Mouse (Mus musculus): ENCODE data around the gene Mecom. TPM values are rescaled to one million over a fixed set of nuclear protein-coding genes. Genes with fewer than 3 reads are reported as not detected.

Mecom gene
- polyA plus RNA-seq, 1 experiment: 1.8 TPM

DNA sequence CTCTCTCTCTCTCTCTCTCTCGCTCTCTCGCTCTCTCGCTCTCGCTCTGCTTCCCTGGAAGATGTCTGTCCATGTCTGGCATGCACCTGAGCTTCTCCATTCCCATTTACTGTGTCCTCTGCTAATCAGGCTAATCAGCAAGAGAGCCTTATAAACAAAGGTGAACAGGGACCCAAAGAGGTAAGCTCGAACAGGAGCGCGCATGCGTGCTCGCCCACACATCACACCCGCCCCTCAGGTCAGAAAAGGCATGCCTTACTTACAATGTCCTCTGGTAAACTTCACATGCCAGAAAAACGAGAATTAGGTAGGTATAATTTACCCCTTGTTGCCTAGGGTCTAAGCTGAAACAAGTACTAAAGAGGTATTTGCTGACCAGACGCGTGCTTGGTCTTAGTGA is 527.8 kb downstream of the Mecom start:
- Histone ChIP-seq H3K4me3 (no peak overlapping the region), H3K27me3 (ENCODE audit: control insufficient read depth, insufficient read depth, insufficient read length) (no peaks in the 10 kb centered on the region), H3ac (ENCODE audit: control insufficient read depth, insufficient read length) (no peak overlapping the region), H3K36me3 (ENCODE audit: control insufficient read depth, insufficient read depth) (no peaks in the 10 kb centered on the region), H3K4me2 (ENCODE audit: low read depth) (no peak overlapping the region), H3K79me2 (ENCODE audit: control insufficient read depth, insufficient read depth) (no peaks in the 10 kb centered on the region)
- TF ChIP-seq POLR2AphosphoS2 (IDR thresholded peaks at IDR 0.05; ENCODE audit: insufficient read length, low read depth) (no peak), TCF3 (IDR thresholded peaks at IDR 0.05; ENCODE audit: insufficient read length, low read depth) (no peak), TCF12 (IDR thresholded peaks at IDR 0.05; ENCODE audit: insufficient read depth, poor library complexity, severe bottlenecking) (no peak), E2F4 (IDR thresholded peaks at IDR 0.05; ENCODE audit: insufficient read depth) (no peak), MAX (IDR thresholded peaks at IDR 0.05; ENCODE audit: low read depth) (no peak), POLR2A (IDR thresholded peaks at IDR 0.05; ENCODE audit: insufficient read length, low read depth) (no peak)

DNA sequence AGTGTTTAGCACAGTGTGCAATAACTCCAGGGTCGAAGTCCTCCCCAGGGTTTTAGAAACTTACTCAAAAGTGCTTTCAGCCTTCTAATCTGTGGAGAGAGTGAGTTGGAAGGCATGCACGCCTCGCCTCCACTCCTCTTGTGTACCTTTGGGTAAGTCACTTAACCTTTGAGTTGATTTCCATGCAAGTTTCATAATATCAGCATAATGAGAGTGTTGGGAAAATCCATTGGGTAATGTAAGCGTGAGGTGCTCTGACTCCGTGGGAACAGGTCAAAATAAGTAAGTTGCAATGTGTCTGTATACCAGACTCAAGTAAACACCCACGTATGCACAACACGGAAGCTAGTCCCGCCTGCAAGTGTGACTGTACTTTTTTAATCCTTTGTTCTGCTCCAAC is 528.4 kb downstream of the Mecom start:
- no peak for TF ChIP-seq MAX (IDR thresholded peaks at IDR 0.05; ENCODE audit: low read depth)
- no peak for TF ChIP-seq MYOD1 (IDR thresholded peaks at IDR 0.05; ENCODE audit: control insufficient read depth in 1 of 3, insufficient read length in 2 of 3, low read depth in 2 of 3)
- TF ChIP-seq POLR2AphosphoS2 (IDR thresholded peaks at IDR 0.05; ENCODE audit: insufficient read length, low read depth): no peak
- no peak overlapping the region for H3K4me3 ChIP-seq
- no peaks in the 10 kb centered on the region for H3K36me3 ChIP-seq (ENCODE audit: control insufficient read depth, insufficient read depth)
- no peaks in the 10 kb centered on the region for H3K27me3 ChIP-seq (ENCODE audit: control insufficient read depth, insufficient read depth, insufficient read length)
- H3ac ChIP-seq (ENCODE audit: control insufficient read depth, insufficient read length): no peak overlapping the region
- H3K79me2 ChIP-seq (ENCODE audit: control insufficient read depth, insufficient read depth): no peaks in the 10 kb centered on the region
- H3K4me2 ChIP-seq (ENCODE audit: low read depth): no peak overlapping the region

DNA sequence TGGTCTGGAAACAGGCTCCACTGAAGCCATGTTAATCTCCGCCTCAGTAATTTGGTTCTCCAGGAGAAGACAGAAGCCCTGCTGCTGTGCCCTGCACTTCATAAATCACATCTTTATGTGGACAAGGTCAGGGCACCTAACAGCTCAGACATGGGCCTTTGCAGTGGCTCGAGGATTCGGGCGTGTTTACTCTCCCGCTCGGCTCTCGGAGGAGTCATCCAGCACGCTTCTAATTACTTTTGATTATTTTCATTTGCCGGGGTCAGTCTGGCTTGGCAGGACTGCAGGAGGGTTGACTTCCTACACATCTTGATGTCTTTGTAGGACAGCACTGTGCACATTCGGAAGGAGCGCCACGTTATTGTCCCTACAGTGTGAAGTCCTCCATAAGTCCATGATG is 529.6 kb downstream of the Mecom start:
- no peaks in the 10 kb centered on the region for H3K79me2 ChIP-seq (ENCODE audit: control insufficient read depth, insufficient read depth)
- H3K4me3 ChIP-seq: no peak overlapping the region
- no peaks in the 10 kb centered on the region for H3K27me3 ChIP-seq (ENCODE audit: control insufficient read depth, insufficient read depth, insufficient read length)
- no peaks in the 10 kb centered on the region for H3K36me3 ChIP-seq (ENCODE audit: control insufficient read depth, insufficient read depth)
- H3K4me2 ChIP-seq (ENCODE audit: low read depth): no peak overlapping the region
- no peak overlapping the region for H3ac ChIP-seq (ENCODE audit: control insufficient read depth, insufficient read length)
- TF ChIP-seq MYOG (IDR thresholded peaks at IDR 0.05; ENCODE audit: control insufficient read depth in 1 of 3, insufficient read depth in 1 of 3, insufficient read length in 2 of 3, low read depth in 2 of 3): no peak

DNA sequence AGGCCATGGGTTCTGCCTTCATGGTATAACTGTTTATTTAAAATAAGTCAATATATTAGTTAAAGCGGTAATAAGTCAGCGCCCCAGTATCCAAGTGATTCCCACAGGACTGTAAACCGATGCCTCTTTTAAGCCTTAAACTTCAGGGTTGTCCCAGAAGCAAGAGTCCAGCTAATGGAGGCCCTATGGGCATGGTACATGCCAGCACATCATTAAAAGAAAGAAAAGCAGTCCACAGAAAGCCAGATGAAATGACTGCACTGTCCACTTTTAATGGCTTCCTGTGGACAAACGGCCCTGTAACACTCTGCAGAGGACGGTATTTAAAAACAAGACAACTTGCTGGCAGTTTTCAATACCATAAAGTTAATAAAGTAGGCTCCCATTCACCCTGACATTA is 531.0 kb downstream of the Mecom start:
- Histone ChIP-seq H3ac (ENCODE audit: control insufficient read depth, insufficient read length) (no peak overlapping the region), H3K79me2 (ENCODE audit: control insufficient read depth, insufficient read depth) (no peaks in the 10 kb centered on the region), H3K27me3 (ENCODE audit: control insufficient read depth, insufficient read depth, insufficient read length) (no peaks in the 10 kb centered on the region), H3K4me2 (ENCODE audit: low read depth) (no peak overlapping the region), H3K36me3 (ENCODE audit: control insufficient read depth, insufficient read depth) (no peaks in the 10 kb centered on the region), H3K4me3 (no peak overlapping the region)
- TF ChIP-seq TCF3 (IDR thresholded peaks at IDR 0.05; ENCODE audit: insufficient read length, low read depth): no peak
- TF ChIP-seq MYOD1 (IDR thresholded peaks at IDR 0.05; ENCODE audit: control insufficient read depth in 1 of 3, insufficient read length in 2 of 3, low read depth in 2 of 3): no peak
- no peak for TF ChIP-seq REST (IDR thresholded peaks at IDR 0.05; ENCODE audit: insufficient read depth, insufficient read length)
- no peak for TF ChIP-seq E2F4 (IDR thresholded peaks at IDR 0.05; ENCODE audit: insufficient read depth)
- TF ChIP-seq SRF (IDR thresholded peaks at IDR 0.05; ENCODE audit: control insufficient read depth, insufficient read length, low read depth): no peak
- TF ChIP-seq CEBPB (IDR thresholded peaks at IDR 0.05; ENCODE audit: insufficient read depth, poor library complexity, severe bottlenecking): no peak
- no peak for TF ChIP-seq POLR2AphosphoS2 (IDR thresholded peaks at IDR 0.05; ENCODE audit: insufficient read length, low read depth)
- no peak for TF ChIP-seq TCF12 (IDR thresholded peaks at IDR 0.05; ENCODE audit: insufficient read depth, poor library complexity, severe bottlenecking)
- TF ChIP-seq MYOG (IDR thresholded peaks at IDR 0.05; ENCODE audit: control insufficient read depth in 1 of 3, insufficient read depth in 1 of 3, insufficient read length in 2 of 3, low read depth in 2 of 3): no peak

DNA sequence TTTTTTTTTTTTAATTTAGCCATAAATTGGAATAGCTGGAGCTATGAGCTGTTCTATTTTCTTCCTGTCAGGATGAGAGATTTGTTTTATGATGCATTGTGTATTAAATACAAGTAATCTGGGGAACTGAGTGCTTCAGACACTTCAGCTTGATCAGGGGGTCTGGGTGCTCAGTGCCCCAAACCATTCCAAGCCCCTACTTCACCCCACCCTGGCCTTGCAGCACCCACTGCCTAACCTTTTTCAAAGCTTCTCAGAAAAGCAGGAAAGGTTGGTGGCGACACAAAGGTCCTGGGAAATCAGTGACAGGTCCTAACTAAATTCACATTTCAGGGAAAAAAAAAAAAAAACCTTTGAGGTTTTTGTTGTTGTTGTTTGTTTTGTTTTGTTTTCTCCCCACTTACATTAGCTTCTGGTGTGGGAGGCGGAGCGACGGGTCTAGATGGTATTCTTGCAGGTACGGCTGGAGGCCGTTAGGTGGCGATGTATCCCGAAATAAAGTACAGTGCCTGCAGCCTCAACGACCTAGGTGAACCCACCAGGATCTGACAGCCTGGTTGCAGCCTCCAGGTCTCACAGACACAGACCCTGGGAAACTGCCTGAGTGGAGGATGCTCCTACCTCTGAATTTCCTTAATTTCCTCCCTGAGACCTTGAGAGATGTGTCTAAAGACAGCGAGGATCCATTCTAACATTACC is 532.7 kb downstream of the Mecom start:
- Histone ChIP-seq H3K36me3 (ENCODE audit: control insufficient read depth, insufficient read depth) (no peaks in the 10 kb centered on the region), H3K4me2 (ENCODE audit: low read depth) (peak overlapping the region; percentile 50), H3ac (ENCODE audit: control insufficient read depth, insufficient read length) (no peak overlapping the region), H3K27me3 (ENCODE audit: control insufficient read depth, insufficient read depth, insufficient read length) (no peaks in the 10 kb centered on the region), H3K79me2 (ENCODE audit: control insufficient read depth, insufficient read depth) (no peaks in the 10 kb centered on the region), H3K4me3 (no peak overlapping the region)
- TF ChIP-seq TCF12 (IDR thresholded peaks at IDR 0.05; ENCODE audit: insufficient read depth, poor library complexity, severe bottlenecking) (no peak), POLR2A (IDR thresholded peaks at IDR 0.05; ENCODE audit: insufficient read length, low read depth) (no peak), REST (IDR thresholded peaks at IDR 0.05; ENCODE audit: insufficient read depth, insufficient read length) (no peak), E2F4 (IDR thresholded peaks at IDR 0.05; ENCODE audit: insufficient read depth) (no peak), POLR2AphosphoS2 (IDR thresholded peaks at IDR 0.05; ENCODE audit: insufficient read length, low read depth) (no peak), CEBPB (IDR thresholded peaks at IDR 0.05; ENCODE audit: insufficient read depth, poor library complexity, severe bottlenecking) (no peak), MYOD1 (IDR thresholded peaks at IDR 0.05; ENCODE audit: control insufficient read depth in 1 of 3, insufficient read length in 2 of 3, low read depth in 2 of 3) (no peak), MYOG (IDR thresholded peaks at IDR 0.05; ENCODE audit: control insufficient read depth in 1 of 3, insufficient read depth in 1 of 3, insufficient read length in 2 of 3, low read depth in 2 of 3) (no peak), USF1 (IDR thresholded peaks at IDR 0.05; ENCODE audit: low read depth) (no peak), SRF (IDR thresholded peaks at IDR 0.05; ENCODE audit: control insufficient read depth, insufficient read length, low read depth) (no peak), TCF3 (IDR thresholded peaks at IDR 0.05; ENCODE audit: insufficient read length, low read depth) (no peak)
